Mouse (Mus musculus) cerebellum, adult 18-20 months (tissue): ENCODE measurements around the gene Csf2rb2.
"Not testable (repeated sequence)": the region's sequence is repeated elsewhere in the genome, so short reads cannot be mapped to it uniquely, and the experiment has no call there.

Experiments
- DNase-seq, 2 experiments: peaks; one replicate each; pipeline ENCODE4 v3.0.0; 2021

Gene Csf2rb2

DNA sequence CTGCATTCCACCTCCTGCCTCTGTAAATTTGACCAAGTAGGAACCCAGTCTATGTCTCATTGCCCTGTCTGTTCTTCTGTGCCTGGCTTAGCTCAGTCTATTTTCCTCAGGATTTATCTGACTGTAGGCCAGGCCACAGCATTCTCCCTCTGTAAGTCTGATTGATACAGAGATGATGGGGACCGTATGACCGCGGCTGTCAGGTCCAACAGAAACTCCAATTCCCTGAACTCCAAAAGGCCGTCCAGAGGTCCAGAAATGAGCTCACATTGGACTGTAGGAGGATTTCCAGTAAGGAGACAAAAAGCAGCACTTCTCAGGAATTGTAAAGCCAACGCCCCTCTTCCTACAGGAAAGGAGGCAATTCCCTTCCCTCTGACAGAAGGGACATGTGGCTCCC lies 8.1 kb upstream of the Csf2rb2 start:
- not testable (repeated sequence) for DNase-seq

DNA sequence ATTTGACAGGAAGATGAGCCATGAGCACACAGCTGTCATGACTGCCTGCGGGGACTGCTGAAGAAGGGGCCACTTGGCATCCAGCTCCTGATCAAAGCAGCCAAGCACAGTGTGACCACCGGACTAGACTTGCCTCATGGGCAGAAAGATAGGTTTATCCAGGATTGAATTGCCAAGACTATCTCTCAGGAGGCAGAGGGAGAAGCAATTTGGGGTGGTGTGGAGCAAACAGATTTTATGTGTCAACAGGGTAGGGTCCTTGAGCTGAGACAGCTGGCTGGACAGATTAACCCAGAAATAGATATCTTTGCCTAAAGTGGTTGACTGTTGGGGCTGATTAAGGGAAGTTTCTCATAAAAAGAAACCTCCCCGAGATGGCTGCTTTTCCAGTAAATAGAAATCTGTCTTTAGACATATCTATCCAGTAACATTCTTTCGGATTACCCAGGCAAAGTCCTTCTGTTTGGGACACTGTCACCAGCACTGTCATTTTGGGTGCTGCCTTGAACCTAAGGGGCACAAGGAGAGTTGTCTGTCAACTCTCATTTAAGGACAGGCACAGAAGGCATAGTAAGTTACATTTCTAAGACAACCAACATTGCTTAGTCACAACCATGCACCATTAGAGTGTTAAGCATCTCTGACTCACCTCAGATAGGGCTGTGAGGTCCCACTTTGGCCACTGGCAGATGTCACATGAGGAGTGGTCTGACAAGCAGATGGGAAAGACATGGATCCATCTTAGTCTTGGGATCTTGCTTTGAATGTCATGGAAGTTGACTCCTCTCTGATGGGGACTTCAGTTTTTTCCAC lies 7.1 kb upstream of the Csf2rb2 start:
- DNase-seq: not testable (repeated sequence)

DNA sequence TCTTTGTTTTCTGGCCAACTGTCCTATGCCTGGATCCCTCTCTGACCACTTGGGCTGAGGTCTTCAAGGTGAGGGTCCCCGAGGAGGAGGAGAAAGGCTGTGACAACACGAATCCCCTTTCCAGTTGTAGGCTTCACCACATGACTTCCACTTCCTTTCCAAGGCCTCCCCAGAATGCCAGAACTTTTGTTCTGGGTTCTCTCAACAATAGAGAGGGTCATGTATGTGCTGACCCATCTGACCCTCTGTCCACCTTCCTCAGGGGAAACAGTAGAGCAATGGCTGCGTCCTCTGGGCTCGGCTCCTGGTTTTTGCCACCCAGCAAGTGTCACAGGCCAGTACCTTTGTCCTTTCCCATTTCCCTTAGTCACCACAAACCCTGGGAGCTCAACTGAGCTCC lies 5.5 kb upstream of the Csf2rb2 start:
- no peak for DNase-seq

DNA sequence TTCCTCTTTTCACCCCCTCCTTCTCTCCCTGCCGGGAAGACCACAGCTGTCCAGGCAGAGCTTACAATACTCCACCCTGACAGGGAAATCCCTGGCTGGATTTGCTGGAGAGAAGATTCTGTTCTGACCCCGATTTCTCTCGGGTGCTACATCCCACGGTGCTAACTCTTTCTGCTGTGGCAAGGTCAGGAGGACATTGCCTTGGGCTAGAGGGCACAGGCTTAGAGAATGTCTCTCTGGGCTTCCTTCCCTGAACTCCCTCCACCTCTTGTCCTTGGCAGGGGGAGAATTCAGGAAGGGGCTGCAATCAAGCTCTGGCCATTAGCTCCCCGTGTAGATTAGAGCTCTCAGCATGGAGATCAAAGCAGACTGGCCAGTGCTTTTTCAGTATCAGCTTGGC lies 4.3 kb upstream of the Csf2rb2 start:
- DNase-seq: no peak

DNA sequence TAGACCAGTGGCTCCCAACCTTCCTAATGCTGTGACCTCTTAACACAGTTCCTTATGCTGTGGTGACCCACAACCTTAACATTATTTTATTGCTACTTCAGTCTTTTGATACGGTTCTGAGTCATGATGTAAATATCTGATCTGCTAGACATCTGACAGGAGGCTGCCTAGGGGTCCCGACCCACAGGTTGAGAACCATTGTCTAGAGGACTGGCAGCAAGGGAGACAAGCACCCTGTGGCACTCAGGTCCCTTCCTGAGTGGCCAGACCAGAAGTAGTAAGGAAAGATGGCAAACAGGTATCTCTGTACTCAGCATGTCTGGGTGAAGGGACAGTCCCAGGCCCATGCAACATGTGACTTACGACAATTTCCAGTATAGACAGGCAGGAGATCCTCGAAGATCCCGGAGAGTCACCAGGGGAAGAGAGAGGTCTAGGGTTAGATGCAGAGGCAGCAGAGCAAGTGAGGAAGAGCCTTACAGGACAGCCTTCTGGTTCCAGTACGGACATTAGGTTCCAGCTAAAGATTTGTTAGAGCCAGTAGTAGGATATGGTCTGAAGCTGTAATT lies 1.8 kb downstream of the Csf2rb2 start:
- DNase-seq: no peak

DNA sequence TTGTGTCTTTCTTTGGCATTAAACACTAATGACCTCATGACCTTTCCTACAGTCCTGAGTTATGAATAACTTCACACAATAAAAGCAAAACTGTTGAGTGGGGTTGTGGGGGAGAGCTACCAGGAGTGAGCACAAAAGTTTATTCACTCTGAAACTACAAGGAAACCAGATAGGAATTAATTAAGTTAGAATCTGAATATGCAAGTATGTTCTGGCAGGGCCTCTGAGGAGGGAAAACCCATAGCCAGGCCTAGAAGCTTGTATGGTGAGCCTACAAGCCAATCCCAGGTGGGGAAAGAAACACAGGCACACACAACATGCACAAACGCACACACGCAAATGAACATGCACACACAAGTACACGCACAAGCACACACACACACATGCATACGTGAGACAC lies 2.8 kb downstream of the Csf2rb2 start:
- no peak for DNase-seq

DNA sequence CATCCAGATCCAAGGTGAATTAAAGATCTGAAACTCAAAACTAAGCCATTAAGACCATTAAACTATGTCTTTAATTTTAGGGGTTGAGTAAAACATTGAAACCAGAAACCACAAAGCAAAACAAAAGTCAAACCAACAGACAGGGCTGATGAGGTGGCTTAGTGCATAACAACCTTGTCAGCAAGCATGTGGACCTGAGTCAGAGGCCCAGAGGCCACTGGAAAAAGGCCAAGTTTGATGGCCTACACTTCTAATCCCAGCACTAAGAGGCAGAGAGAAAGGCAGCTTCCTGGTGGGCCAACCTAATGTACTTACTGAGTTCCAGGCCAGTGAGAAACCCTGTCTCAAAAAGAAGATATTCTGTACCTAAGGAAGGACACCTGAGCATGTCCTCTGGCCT lies 4.7 kb downstream of the Csf2rb2 start:
- DNase-seq: no peak

DNA sequence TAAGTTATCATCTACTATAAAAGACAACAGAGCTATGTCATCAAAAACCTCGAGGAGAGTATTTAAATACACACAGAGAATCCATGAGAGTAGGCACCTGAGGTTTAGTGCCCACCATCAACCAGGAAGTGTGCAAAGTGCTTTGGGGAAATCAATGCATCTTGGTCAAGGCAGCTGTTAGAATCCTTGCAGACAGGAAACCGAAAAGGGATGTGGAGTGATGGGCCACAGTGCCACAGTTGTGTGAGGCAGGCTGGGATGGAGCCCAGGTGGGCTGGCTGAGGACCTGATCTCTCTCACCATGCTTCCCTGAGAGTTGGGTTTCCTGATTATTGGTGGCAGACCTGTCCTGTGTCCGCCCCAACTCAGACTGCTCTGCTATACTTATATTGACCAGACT lies 5.9 kb downstream of the Csf2rb2 start:
- DNase-seq: no peak

DNA sequence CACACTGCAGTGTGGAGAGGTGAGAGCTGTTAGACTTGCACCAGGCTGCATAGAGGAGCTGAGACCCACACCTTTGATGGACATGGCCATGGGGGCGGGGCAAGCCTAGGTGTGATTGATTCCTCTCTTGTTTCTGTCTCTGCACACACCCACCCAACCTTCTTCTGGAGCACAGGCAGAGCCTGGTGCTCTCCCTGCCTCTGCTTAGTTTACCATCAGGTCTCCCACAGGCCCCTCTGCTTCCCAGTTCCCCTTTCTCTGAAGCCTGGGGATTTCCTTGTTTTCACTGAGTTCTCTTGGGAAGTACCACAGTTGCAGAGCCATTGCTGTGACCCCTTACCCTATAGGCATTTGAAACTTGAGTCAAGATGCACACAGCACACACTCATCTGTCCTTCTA lies 7.0 kb downstream of the Csf2rb2 start:
- no peak for DNase-seq

DNA sequence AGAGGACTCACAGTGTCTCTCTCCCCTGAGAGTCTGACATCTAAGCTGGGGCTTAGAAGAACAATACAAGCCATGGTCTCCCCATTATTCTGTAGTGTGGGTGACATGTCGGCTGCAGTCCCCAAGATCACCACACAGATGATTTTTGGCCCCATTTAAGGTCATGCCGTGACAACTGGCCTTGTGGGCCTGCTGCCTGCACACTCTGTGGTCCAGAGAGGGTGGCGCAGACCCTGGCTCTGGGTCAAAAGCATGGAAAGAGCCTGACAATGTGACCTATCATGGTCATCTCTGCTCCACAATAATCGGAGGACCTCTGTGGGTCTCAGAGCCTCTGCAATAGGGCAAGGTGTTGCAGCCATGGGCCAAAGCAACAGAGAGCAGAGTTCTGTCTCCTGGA lies 11.8 kb downstream of the Csf2rb2 start:
- DNase-seq: no peak

DNA sequence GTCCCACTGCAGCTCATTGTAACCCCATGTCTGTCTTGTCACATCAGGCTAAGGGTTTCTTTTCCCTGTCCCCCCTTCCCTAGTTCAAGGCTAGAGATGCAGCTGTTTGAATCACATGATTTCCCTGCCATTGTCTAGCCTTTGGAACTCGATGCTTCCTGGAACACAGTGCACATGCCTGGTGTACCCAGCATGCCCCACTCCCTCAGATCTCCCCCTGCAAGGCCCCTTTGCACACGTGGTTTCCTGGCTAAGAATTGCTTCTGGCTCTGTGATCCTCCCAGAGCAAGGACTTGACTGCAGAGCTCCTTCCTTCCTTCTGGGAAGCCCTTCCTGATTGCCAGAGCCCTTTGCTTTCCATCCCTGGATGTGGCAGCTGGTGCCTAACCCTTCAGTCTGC lies 12.3 kb downstream of the Csf2rb2 start:
- not testable (repeated sequence) for DNase-seq

DNA sequence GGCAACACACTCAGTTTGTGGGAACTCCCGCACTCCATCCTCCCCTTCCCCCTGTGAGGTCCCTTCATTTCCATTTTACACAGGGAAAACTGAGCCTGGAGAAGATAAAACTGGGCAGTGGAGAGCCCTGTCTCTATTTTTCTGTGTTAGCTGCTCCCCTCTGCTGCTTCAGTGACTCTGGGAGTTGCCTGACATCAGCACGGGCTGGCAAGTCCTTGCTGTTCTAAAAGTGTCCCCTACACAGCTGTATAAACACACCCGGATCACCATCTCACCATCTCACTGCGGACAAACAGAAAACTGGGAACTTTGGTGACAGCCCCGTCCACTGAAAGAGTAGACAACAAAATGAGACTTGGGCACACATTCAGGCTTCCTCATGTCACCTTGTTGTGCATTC lies 15.7 kb downstream of the Csf2rb2 start:
- not testable (repeated sequence) for DNase-seq

DNA sequence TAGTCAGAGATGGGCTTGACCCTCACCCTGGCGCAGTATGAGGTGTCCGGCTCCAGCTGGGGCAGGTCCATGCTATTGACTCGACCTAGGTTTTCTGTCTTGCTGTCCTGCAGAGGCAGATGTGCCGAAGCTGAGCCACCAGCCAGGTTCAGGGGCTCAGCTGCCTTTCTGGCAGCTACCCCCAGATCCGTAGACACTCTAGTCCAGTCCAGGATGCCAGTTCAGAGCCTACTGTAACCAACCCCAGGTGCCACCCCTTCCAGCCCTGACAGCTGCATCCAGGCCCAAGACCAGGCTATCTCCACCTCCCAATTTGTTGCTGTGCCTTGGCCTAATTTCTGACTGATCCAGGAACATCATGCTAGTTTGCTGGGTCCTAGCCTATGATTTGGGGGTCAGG lies 17.6 kb downstream of the Csf2rb2 start:
- DNase-seq: no peak

DNA sequence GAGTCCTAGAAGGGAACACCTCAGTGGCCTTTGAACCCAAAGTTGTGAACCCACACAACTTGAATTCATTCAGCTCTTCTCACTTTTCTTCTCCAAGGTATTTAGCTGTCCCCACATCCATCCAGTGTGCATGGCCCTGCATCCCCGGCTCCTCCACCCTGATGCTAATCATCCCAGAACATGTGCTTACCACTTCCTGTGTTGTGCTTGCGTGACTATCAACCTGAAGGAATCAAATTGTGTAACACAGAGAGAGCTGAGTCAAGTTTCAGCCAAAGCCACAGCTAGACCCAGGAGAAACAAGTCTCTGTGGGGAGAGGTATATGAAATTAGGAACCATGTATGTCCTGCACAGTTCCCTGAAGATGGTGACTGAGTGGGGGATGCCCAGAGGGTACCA lies 27.2 kb downstream of the Csf2rb2 start:
- no peak for DNase-seq

DNA sequence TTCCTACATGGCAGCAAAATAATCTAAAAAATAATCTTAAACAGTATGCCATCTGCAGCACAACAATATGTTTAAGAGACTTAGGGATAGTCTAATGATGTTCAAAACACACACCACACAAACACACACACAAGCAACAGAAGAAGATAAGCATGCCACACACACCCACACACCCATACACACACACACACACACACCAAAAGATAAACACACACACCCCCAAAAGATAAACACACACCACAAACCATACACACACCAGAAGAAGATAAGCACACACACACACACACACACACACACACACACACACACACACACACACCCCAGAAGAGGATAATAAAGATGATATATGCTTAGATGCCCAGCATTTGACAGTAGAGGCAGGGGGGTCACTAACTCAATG lies 34.3 kb downstream of the Csf2rb2 start:
- DNase-seq: no peak

DNA sequence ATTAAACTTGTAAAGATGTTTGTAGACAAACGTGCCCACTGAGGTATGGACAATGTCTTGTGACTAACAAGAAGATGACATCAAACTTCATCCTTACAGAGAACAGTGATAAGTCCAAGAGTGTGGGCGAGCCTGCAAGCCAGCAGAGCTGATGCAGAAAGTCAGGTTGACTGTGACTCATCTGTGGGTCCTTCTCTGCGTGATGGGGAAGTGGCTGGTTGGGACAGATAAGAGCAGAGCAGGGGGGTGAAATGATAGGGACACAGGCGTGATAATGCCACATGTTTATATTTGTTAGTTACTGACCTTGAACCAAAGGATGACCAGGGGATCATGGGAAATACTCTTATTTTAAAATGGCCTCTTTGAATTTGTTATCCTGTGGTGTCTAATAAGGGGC lies 37.7 kb downstream of the Csf2rb2 start:
- no peak for DNase-seq

DNA sequence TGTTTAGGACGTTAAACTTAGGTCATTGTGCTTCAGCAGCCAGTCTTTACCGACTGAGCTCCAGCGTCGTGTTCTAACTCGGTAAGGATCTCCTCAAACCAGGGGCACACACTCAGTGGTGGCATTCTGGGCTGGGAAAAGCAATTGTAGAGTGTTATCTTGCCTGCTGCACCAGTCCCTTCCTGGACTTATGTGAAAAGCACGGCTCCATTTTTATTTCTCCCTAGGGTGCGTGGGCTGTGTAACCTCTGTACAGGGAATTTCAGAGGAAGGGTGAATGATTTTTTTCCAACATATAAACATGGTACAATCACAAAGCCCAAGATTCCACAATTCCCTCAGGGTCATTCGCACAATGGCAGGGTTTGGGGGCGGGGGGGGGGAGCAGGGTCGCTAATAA lies 38.1 kb downstream of the Csf2rb2 start:
- no peak for DNase-seq

DNA sequence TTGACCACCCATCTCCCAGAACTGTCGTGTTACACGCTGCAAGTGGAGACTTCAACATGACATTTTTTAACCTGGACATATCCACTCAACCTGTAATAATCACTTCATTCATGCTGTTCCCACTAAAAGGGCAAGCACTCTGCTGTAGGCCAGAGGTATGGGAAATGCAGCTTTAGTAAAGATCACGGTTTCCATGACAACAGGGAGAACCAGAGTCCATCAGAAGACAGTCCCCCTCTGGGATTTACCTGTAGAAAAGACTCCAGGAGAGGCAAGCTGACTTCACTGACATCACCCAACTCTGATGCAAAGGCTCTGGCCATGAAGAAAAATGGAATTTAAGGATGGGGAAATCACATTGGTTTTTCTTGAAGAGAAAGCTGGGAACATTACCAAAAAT lies 42.2 kb downstream of the Csf2rb2 start:
- DNase-seq: no peak

DNA sequence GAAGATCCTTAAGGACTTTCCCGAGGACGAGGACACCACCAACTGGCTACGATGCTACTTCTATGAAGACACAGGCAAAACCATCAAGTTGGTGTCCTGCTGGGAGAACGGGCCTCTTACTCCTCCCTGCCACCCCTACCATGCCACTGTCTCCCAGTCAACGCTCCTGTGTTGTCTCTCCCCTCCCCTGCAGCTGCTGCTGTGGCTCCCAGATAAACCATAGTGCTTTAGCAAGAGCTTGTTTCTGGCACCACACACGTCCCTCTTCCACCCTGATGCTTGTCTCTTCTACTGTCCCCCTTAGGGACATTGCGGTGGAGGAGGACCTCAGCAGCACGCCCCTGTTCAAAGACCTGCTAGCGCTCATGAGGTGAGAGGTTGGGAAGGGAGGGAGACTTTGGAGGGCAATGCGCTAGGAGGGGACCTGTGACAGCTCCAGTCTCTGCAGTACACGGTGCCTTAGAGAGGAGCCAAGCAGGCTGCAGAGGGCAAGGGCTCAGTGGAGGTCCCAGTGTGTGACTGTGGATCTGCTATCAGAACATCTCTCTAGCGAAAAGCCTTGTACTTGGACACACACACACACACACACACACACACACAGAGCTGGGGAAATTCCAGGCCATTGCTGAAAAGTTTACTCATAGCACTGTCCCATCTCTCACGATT lies 44.7 kb downstream of the Csf2rb2 start:
- DNase-seq: no peak

DNA sequence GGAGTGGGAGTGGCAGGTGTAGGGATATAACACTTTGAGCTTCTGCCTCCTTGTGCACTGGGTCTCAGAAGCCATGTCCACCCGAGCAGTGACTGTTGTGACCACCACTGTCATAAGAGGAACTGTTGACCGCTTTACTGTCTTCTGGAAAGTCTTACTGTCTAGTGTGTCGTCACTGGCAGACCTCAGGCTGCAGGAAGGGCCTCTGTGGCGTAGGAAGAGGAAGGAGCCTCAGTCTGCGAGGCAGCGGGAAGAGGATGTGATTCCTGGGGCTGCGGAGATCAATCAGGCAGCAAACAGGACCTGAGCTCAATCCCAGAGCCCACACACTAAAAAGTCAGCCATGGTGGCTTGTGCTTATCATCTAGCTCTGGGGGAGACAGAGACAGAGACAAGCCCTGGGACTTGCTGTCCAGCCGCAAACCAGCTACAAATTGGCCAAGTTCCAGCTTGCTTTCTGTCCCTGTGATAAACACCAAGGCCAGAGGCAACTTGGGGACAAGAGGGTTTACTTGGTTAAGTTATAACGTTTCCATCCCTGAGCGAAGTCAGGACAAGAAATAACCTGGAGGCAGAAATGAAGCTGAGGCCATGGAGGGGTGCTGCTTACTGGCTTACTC lies 47.2 kb downstream of the Csf2rb2 start:
- no peak for DNase-seq

DNA sequence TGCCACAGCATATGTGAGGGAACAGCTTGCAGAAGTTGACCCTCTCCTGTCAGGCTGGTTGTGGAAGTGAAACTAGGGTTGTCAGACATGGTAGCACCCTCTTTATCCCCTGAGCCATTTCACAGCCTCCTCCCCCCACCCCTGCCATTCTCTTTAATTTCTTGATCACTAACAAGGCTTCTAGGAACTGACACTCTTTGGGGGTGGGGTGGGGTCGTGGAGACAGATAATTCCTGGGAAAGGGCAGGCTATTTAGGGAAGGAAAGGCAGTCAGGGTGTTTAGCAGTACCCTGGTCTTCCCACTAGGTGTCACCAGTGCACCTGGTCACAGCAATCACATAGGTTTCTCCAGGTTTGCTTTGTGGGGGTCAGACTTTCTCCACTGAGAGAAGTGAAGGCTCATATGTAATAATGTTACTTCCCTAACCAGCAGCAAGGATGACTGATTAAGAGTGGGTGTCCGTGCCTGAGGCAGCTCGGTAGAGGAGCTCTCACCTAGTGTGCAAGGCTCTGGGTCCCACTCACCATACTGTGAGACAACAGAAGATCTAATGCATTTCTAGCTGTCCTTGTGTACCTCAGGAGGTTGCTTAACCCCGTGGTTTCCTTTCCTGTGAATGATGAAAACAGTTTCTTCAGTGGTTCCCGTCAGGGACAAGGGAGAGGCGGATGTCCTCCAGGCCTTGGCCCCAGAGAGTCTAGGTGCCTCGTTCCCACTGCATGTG lies 48.0 kb downstream of the Csf2rb2 start:
- peak; percentile 49 to 67 for DNase-seq

DNA sequence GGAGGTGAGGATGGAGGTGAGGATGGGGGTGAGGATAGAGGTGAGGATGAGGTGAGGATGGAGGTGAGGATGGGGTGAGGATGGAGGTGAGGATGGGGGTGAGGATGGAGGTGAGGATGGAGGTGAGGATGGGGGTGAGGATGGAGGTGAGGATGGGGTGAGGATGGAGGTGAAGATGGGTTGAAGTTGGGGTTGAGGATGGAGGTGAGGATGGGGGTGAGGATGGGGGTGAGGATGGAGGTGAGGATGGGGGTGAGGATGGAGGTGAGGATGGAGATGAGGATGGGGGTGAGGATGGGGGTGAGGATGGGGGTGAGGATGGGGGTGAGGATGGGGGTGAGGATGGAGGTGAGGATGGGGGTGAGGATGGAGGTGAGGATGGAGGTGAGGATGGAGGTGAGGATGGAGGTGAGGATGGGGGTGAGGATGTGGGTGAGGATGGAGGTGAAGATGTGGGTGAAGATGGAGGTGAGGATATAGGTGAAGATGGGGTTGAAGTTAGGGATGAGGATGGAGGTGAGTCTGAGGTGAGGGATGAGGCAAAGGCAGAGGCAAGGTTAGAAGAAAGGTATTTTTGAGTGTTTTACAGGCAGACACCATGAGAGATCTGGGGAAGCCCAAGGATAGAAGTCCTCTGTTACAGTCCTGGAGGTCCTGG lies 48.8 kb downstream of the Csf2rb2 start:
- not testable (repeated sequence) for DNase-seq

DNA sequence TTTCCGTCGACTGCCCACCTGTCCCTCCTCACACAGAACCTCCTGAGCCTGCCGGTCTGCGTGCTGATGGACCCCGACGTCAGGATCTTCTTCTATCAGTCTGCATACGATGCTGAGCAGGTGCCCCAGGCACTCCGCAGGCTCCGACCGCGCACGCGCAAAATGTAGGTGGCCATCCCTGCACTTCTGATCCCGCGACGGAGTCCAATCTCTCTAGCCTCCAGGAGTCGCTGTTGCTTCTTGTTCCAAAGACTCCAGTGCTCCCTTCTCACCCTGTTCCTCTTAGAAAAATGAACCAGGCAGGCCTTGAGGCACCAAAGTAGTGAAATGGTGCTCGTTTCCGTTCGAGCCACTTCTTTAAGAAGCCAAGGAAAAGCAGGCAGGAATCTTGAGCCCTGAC lies 50.8 kb downstream of the Csf2rb2 start:
- peak; percentile 42 to 46 for DNase-seq
